Mouse (Mus musculus) neural tube, embryonic 11.5 days (tissue): ENCODE results near the gene Ppp3ca. TPM values are rescaled to one million over a fixed set of nuclear protein-coding genes. Genes with fewer than 3 reads are reported as not detected.

Source experiments
- ATAC-seq: fragments of 200-750 bp; cut with Nextera tagmentation; 2 replicates; pipeline ENCODE4 v1.8.0; 2017; ENCODE audit warnings: moderate number of reproducible peaks, mild to moderate bottlenecking, moderate TSS enrichment, moderate library complexity; ENCODE audit not compliant: insufficient read depth, low FRiP score, low TSS enrichment
- DNase-seq: peaks from one replicate; pipeline ENCODE4 v3.0.0-alpha.2; 2015; ENCODE audit warnings: low spot score
- H3K27ac ChIP-seq: fragments of 300-500 bp; sonication (generic); 2 replicates; pipeline ENCODE4 v1.5.1; 2014; ENCODE audit warnings: low read depth, mild to moderate bottlenecking, low read length
- H3K27me3 ChIP-seq: fragments of 300-500 bp; sonication (generic); 2 replicates; pipeline ENCODE4 v1.6.1; 2014; ENCODE audit warnings: mild to moderate bottlenecking, low read length, mixed read lengths; ENCODE audit not compliant: control insufficient read depth, insufficient read depth
- H3K36me3 ChIP-seq: fragments of 300-500 bp; sonication (generic); 2 replicates; pipeline ENCODE4 v1.6.1; 2014; ENCODE audit warnings: mild to moderate bottlenecking, low read length, moderate library complexity, mixed read lengths; ENCODE audit not compliant: control insufficient read depth, insufficient read depth
- H3K4me1 ChIP-seq: fragments of 300-500 bp; sonication (generic); 2 replicates; pipeline ENCODE4 v1.6.1; 2014; ENCODE audit warnings: low read length, mixed read lengths; ENCODE audit not compliant: control insufficient read depth, insufficient read depth
- H3K4me2 ChIP-seq: fragments of 300-500 bp; sonication (generic); 2 replicates; pipeline ENCODE4 v1.6.1; 2014; ENCODE audit warnings: low read depth, mild to moderate bottlenecking, moderate library complexity
- H3K4me3 ChIP-seq: fragments of 300-500 bp; sonication (generic); 2 replicates; pipeline ENCODE4 v1.5.1; 2014; ENCODE audit warnings: low read depth, low read length
- H3K9ac ChIP-seq: fragments of 300-500 bp; sonication (generic); 2 replicates; pipeline ENCODE4 v1.6.1; 2014; ENCODE audit warnings: mild to moderate bottlenecking, low read length
- H3K9me3 ChIP-seq: fragments of 300-500 bp; sonication (generic); 2 replicates; pipeline ENCODE4 v1.6.1; 2016; ENCODE audit warnings: low read length; ENCODE audit not compliant: control insufficient read depth
- WGBS: fragments of 180-500 bp; shearing (Covaris S2); extraction: QIAGEN DNeasy Blood & Tissue Kit; methylation state at CpG from one replicate; pipeline ENCODE4 v1.1.7; 2014; 5-methylcytosine and 5-hydroxymethylcytosine counted together
- polyA plus RNA-seq: library from polyadenylated mRNA; unstranded; fragments of >200 nt; fragmentation: Nextera tagmentation; extraction: Ambion mirVana; gene quantifications from 2 replicates; pipeline ENCODE4 v1.2.1, GENCODE M21; 2014

Ppp3ca gene
- polyA plus RNA-seq, 1 experiment from 2014 or later = 72.4 TPM

DNA sequence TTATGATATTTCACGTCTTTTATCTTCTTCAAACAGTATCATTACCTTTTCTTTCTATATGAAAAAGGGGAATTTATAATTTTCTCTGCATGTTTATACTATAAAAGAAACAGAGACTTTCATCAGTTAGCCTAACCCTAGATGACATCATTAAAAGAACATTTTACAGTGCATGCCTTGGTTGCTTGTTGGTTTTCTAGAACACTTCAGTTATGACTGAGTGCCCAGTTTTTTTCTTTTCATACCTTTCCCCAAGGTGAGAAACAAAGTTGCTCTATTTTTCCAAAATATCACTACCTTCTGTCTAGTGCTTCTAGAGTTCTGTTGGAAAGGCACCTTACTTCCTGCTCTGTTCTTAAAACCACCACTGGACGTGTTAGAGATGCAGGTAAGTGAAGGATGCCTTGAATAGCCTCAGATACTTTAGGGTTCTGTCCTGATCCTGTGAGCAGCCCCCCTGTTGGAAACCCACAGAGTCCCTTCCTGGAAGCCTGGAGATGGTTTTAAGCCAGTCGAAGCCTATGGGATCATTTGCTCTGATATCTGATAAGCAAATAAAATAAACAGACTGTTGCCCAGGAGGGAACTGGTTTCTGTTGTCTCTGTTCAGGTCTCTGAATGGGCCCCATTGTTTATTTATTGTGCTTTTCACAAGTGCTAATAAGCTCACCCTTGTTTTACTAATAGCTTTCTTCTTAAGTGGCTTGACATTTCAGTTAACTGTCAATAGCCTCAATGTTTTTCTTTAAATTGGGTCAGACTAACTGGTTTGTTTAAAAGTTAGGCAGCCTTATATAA, 37.5 kb downstream of the Ppp3ca start:
- H3K4me3 ChIP-seq = no peak overlapping the region
- H3K27me3 ChIP-seq = no peaks in the 10 kb centered on the region
- no peak overlapping the region for H3K4me2 ChIP-seq
- WGBS = 51% methylated on average over 3 of the region's 3 CpGs
- no peaks in the 10 kb centered on the region for H3K9me3 ChIP-seq
- H3K4me1 ChIP-seq = peaks cover 7% of the 10 kb centered on the region
- no peak overlapping the region for H3K9ac ChIP-seq
- H3K27ac ChIP-seq = no peak overlapping the region
- DNase-seq (no peak), ATAC-seq (no peak)
- no peaks in the 10 kb centered on the region for H3K36me3 ChIP-seq

DNA sequence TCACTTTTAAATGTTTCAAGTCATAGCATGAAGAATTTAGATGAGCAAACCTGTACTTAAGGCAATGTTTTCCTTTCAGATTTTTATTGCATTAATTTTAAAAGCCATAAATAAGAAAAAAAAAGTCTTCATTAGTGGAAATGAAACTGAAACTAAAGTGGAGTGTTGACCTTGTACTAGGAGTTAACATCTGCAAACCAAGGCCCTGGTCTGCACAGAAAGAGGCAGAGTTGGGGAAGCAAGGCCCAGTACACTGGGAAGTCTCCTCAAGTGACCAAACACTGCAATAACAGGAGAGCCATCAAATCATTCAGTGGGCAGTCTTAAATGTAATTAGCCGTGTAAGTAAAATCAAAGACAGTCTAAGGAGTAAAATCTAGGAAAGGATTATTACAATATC, 38.3 kb downstream of the Ppp3ca start:
- Histone ChIP-seq H3K4me1 (peaks cover 7% of the 10 kb centered on the region), H3K36me3 (no peaks in the 10 kb centered on the region), H3K9me3 (no peaks in the 10 kb centered on the region), H3K4me3 (no peak overlapping the region), H3K4me2 (no peak overlapping the region), H3K9ac (no peak overlapping the region), H3K27me3 (no peaks in the 10 kb centered on the region), H3K27ac (no peak overlapping the region)
- ATAC-seq (no peak), DNase-seq (no peak)
- WGBS = 29% methylated on average over 1 of the region's 1 CpGs

DNA sequence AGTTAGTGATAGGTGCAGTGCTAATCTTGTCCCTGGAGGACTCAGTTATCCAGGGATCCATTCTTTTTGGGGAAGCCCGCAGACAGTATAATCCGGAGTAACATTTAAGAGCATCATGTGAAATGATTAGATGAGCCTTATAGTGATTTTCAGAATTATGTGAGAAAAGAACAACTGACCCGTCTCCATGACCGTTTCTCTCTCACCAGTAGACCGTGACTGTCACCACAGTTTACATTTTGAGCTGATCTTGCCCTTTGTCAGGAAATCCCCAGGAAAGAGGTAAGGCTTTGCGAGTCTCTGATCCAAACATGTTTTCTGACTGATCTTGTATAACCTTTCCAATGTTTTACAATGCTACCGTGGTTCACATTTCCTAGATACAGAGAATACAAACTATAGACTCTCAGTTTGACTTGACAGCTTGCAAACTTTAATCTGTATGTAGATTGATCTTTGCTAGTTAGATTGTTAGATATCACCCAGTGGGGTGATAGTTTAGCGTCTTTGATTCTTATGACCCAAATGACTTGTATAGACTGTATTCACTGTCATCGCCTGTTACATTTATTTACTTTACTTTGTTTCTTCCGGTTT, 40.5 kb downstream of the Ppp3ca start:
- DNase-seq (no peak), ATAC-seq (no peak)
- H3K9me3 ChIP-seq = no peaks in the 10 kb centered on the region
- no peaks in the 10 kb centered on the region for H3K4me1 ChIP-seq
- WGBS = 85% methylated on average over 10 of the region's 10 CpGs
- no peak overlapping the region for H3K4me2 ChIP-seq
- H3K27ac ChIP-seq = no peak overlapping the region
- no peak overlapping the region for H3K9ac ChIP-seq
- H3K4me3 ChIP-seq = no peak overlapping the region
- no peaks in the 10 kb centered on the region for H3K27me3 ChIP-seq
- no peaks in the 10 kb centered on the region for H3K36me3 ChIP-seq

DNA sequence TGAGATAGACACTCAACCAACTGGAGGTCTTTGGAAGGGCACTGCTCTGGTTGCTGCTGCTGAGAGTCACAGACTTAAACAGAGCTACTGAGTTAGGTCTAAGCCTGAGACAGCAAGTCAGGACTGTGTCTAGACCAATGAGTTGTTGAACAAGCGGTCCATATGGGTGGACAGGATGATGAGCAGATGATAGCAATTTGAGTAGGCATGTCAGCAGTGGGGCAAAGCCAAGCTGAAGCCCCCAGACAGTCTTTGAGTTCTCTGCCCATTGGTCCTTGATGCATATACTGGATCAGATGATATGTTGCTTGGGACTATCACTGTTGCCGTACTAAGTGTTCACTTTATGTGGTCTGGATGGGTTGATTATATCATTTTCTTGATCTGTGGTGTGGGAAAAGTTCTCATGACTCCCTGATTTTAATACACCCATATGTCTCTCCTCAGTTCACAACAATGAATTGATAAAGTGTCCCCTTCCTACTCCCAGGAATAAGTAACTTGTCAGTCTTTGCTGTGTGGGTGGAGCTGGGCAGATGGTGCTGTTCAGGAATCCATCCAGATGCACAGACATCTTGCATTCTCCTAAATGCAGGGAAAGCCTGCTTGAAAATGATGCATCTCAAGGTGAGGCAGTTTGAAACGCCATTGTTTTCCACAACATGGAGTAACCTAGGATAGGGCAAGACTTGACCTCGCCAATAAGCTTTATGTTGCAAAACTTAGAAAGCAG, 44.5 kb downstream of the Ppp3ca start:
- no peaks in the 10 kb centered on the region for H3K36me3 ChIP-seq
- DNase-seq (no peak), ATAC-seq (no peak)
- no peak overlapping the region for H3K27ac ChIP-seq
- no peak overlapping the region for H3K4me2 ChIP-seq
- no peak overlapping the region for H3K4me3 ChIP-seq
- no peaks in the 10 kb centered on the region for H3K27me3 ChIP-seq
- 95% methylated on average over 4 of the region's 4 CpGs for WGBS
- no peaks in the 10 kb centered on the region for H3K9me3 ChIP-seq
- H3K4me1 ChIP-seq = no peaks in the 10 kb centered on the region
- H3K9ac ChIP-seq = no peak overlapping the region

DNA sequence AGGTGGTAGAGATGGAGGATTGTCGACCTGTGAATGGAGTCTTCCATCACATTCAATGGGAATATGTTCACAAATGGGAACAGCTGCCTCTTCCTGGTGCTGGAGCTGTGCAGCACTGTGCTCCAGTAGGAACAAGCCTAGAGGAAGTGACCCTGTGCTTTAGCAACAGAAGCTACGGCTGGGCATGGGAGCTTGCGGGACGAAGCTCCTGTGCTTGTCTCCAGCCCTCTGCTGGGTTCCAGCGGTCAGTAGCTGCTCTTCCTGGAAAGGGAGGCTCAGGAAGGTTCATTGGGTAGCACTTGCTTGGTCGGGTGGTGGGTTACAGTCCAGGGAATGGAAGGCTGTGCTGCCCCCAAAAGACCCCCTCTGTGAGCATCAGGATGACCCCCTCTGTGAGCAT, 46.3 kb downstream of the Ppp3ca start:
- Histone ChIP-seq H3K36me3 (no peaks in the 10 kb centered on the region), H3K27ac (no peak overlapping the region), H3K9me3 (no peaks in the 10 kb centered on the region), H3K27me3 (no peaks in the 10 kb centered on the region), H3K9ac (no peak overlapping the region), H3K4me3 (no peak overlapping the region), H3K4me2 (no peak overlapping the region), H3K4me1 (0 out of 2 replicates have a peak, but pooled peaks cover 2% of the 10 kb centered on the region)
- WGBS = 77% methylated on average over 6 of the region's 6 CpGs
- DNase-seq (no peak), ATAC-seq (no peak)

DNA sequence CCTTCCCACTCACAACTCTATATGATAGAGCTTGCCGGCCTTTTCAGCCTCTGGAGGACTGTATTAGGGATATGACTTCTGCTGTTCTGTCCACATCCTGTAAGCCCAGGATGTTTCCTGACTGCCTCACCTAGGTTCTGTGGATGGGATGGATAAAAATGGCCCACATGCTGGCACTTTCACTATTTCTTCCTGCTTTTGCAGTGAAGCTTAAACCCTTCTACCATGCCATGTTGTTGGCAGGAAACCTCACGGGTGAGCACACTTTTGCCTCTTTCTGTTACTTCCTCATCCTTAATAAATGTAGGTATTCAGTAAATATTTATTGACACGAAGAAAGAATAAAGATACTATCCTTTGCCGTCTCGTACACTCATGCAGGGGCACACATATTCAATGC, 48.5 kb downstream of the Ppp3ca start:
- H3K27me3 ChIP-seq = no peaks in the 10 kb centered on the region
- no peak overlapping the region for H3K4me3 ChIP-seq
- no peaks in the 10 kb centered on the region for H3K36me3 ChIP-seq
- ATAC-seq = no peak
- no peaks in the 10 kb centered on the region for H3K9me3 ChIP-seq
- 94% methylated on average over 5 of the region's 5 CpGs for WGBS
- 0 out of 2 replicates have a peak, but pooled peaks cover 2% of the 10 kb centered on the region for H3K4me1 ChIP-seq
- no peak overlapping the region for H3K4me2 ChIP-seq
- no peak overlapping the region for H3K9ac ChIP-seq
- no peak for DNase-seq
- no peak overlapping the region for H3K27ac ChIP-seq

DNA sequence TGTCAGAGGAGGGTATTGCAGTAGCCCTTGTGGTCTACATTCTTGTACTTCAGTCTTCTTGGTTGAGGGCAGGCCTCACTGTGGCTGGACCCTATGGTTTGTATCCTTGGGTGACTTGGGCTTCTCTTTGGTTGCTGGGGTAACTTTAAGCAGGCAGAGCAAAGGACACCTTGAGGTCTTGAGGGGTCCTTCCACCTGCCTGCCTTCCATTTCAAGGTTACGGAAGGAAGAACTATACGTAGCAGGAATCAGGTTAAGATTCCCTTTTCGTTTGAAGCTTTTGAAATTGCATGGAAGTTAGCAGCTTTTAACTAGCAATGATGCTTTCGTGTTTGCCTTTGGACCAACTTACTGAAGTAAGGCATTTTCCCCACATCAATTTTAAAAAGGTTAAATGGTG, 51.3 kb downstream of the Ppp3ca start:
- Histone ChIP-seq H3K9me3 (no peaks in the 10 kb centered on the region), H3K36me3 (no peaks in the 10 kb centered on the region; the same call in 1 of the 2 replicates), H3K27me3 (no peaks in the 10 kb centered on the region), H3K4me3 (no peak overlapping the region), H3K9ac (no peak overlapping the region), H3K4me1 (0 out of 2 replicates have a peak, but pooled peaks cover 2% of the 10 kb centered on the region), H3K27ac (no peak overlapping the region), H3K4me2 (no peak overlapping the region)
- DNase-seq = no peak
- ATAC-seq = no peak
- 87% methylated on average over 4 of the region's 4 CpGs for WGBS

DNA sequence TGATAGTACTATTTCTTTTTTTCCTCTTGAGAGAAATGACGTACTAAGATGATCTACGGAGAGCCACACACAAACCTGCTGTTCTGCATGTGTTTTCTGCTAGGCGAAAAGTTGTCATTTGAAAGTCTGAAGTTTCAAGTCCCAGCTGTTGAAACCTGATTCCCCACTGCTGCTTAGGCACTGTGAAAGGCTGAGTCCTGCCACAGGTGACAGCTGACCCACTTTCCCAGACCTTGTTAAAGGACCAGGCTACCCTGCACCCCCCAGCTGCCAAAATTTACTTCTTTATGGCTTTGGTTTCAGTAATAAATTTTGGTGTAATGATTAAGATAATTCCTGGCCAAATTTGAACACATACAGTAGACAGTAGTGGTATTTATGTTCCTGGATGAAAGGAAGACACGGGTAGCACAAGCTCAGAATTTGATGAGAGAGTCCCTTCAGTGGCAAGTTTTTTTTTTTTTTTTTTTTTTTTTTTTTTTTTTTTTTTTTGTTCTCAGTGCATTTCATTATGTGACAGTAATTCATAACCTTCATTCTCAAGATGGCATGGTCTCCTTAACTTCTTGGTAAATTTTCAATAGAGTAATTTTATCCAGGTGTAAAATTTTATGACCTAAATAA, 52.0 kb downstream of the Ppp3ca start:
- Histone ChIP-seq H3K27me3 (no peaks in the 10 kb centered on the region), H3K4me1 (0 out of 2 replicates have a peak, but pooled peaks cover 2% of the 10 kb centered on the region), H3K9me3 (no peaks in the 10 kb centered on the region), H3K4me3 (no peak overlapping the region), H3K4me2 (no peak overlapping the region), H3K9ac (no peak overlapping the region), H3K36me3 (no peaks in the 10 kb centered on the region; the same call in 1 of the 2 replicates), H3K27ac (no peak overlapping the region)
- WGBS = 65% methylated on average over 4 of the region's 4 CpGs
- DNase-seq = no peak
- no peak for ATAC-seq
